Mouse (Mus musculus): Measurements from ENCODE around the gene Ror1. TPM values are rescaled to one million over a fixed set of nuclear protein-coding genes. Genes with fewer than 3 reads are reported as not detected.

Gene Ror1
- total RNA-seq, 2 experiments from 2014 or later: 6.1 to 7.0 TPM

GRCm38 (mm10) chr4:100351797-100352290 is 256.3 kb downstream of the Ror1 start:
- no peak overlapping the region for H3K4me3 ChIP-seq
- no peak overlapping the region for H3K27ac ChIP-seq
- no peak for TF ChIP-seq CTCF (conservative IDR thresholded peaks at IDR 0.05)
- no peak for DNase-seq (ENCODE audit: low spot score in 2 of 2)

DNA sequence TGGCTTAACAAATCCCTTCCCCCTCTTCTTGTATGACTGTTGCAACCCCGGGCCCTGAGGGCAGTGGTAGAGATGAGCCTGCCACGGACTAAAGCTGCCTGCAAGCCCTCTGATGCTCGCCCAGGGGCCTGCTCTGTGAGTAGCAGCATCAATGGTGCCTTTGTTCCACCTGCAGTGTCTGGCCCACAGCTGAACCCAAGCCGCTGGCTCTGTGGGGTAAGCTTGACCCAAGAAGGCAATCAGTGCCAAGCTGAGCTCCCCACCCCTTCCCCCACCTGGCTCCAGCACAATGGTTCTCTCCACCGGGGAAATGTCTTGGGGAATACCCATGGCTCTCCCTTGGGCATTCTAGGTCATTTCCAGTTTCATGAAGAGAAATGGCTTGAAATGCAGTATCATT is 260.0 kb downstream of the Ror1 start:
- TF ChIP-seq CTCF (conservative IDR thresholded peaks at IDR 0.05): no peak
- no peak overlapping the region for H3K27ac ChIP-seq
- no peak overlapping the region for H3K4me3 ChIP-seq
- DNase-seq (ENCODE audit: low spot score in 2 of 2): no peak

- peak; percentile 39 for TF ChIP-seq CTCF (conservative IDR thresholded peaks at IDR 0.05)
- no peak overlapping the region for H3K4me3 ChIP-seq
- DNase-seq (ENCODE audit: low spot score in 2 of 2): no peak
- H3K27ac ChIP-seq: 0 out of 2 replicates have a peak overlapping the region, but pooled peaks have one; percentile 16
These were observed 262.4 kb downstream of the Ror1 start for GRCm38 (mm10) chr4:100357881-100358589.

DNA sequence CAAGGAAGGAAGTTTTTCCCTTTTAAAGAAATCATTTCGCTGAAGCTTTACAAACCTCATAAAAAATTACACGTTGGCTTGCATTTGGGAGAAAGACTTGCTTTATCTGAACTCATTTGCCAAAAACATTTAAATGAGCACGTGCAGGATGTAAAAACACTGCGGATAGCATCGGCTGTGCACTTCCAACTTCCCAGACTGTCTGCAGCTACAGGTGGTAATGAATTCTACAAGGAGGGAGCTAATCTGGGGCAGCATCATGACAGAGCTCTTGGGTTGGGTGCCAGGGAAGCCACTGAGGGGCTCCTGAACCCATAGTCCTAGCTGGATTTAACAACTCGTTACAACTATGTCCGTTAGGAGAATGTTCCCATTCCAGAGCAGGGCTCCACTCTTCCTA is 268.1 kb downstream of the Ror1 start:
- no peak overlapping the region for H3K27ac ChIP-seq
- DNase-seq (ENCODE audit: low spot score in 2 of 2): no peak
- no peak for TF ChIP-seq CTCF (conservative IDR thresholded peaks at IDR 0.05)
- H3K4me3 ChIP-seq: no peak overlapping the region

GRCm38 (mm10) chr4:100368691-100369090 is 273.1 kb downstream of the Ror1 start:
- TF ChIP-seq CTCF (conservative IDR thresholded peaks at IDR 0.05): no peak
- no peak overlapping the region for H3K4me3 ChIP-seq
- no peak overlapping the region for H3K27ac ChIP-seq
- no peak for DNase-seq (ENCODE audit: low spot score in 2 of 2)

DNA sequence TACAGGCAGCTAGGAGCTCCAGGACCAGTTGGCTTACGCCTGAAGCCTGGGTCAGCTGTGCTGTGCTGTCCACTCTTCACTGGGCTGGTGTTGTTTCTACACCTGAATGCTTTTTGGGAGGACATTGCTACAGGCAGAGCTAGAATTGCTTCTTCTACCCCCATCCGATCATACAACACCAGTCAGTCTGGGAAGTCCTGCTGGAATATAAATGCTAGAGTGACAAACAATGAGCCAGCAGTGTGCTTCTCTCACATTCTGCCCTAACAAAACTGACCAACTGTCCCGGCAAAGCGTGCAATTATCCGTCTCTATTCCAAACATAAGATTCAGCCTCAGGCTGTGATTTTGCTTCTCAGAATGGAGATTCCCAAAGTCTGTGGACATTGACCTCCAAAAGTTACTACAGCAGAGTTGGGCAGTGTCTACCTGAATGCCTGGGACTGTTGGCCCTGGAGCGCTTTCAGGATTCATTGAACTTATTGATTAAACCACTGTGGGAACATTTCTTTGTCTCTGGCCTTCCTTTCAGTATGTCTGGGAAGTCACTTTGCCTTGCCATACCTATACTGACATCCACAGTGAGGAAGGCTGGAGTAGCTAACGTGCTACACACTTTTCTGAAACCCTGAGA is 274.1 kb downstream of the Ror1 start:
- no peak overlapping the region for H3K4me3 ChIP-seq
- TF ChIP-seq CTCF (conservative IDR thresholded peaks at IDR 0.05): no peak

GRCm38 (mm10) chr4:100372806-100373205 is 277.2 kb downstream of the Ror1 start:
- DNase-seq (ENCODE audit: low spot score in 2 of 2): no peak
- no peak overlapping the region for H3K27ac ChIP-seq

More for the DNA sequence above, 274.1 kb downstream of the Ror1 start:
- DNase-seq (ENCODE audit: low spot score in 2 of 2): no peak
- H3K27ac ChIP-seq: no peak overlapping the region

GRCm38 (mm10) chr4:100373780-100374179 is 278.2 kb downstream of the Ror1 start:
- DNase-seq (ENCODE audit: low spot score in 2 of 2): no peak
- no peak for TF ChIP-seq CTCF (conservative IDR thresholded peaks at IDR 0.05)
- Histone ChIP-seq H3K4me3 (no peak overlapping the region), H3K27ac (no peak overlapping the region)

More at GRCm38 (mm10) chr4:100372806-100373205, 277.2 kb downstream of the Ror1 start:
- no peak overlapping the region; the same call in 1 of the 2 replicates for H3K4me3 ChIP-seq
- no peak for TF ChIP-seq CTCF (conservative IDR thresholded peaks at IDR 0.05)

- TF ChIP-seq CTCF (conservative IDR thresholded peaks at IDR 0.05): no peak
- no peak for DNase-seq (ENCODE audit: low spot score in 2 of 2)
- no peak overlapping the region for H3K27ac ChIP-seq
- H3K4me3 ChIP-seq: no peak overlapping the region
These were observed 279.7 kb downstream of the Ror1 start for GRCm38 (mm10) chr4:100375286-100375685.

- no peak for TF ChIP-seq CTCF (conservative IDR thresholded peaks at IDR 0.05)
- DNase-seq (ENCODE audit: low spot score in 2 of 2): no peak
- H3K27ac ChIP-seq: no peak overlapping the region
- no peak overlapping the region for H3K4me3 ChIP-seq
These were observed 280.6 kb downstream of the Ror1 start for GRCm38 (mm10) chr4:100376163-100376562.

GRCm38 (mm10) chr4:100377231-100377630 is 281.6 kb downstream of the Ror1 start:
- no peak for DNase-seq (ENCODE audit: low spot score in 2 of 2)
- no peak overlapping the region for H3K4me3 ChIP-seq
- TF ChIP-seq CTCF (conservative IDR thresholded peaks at IDR 0.05): no peak
- H3K27ac ChIP-seq: no peak overlapping the region

DNA sequence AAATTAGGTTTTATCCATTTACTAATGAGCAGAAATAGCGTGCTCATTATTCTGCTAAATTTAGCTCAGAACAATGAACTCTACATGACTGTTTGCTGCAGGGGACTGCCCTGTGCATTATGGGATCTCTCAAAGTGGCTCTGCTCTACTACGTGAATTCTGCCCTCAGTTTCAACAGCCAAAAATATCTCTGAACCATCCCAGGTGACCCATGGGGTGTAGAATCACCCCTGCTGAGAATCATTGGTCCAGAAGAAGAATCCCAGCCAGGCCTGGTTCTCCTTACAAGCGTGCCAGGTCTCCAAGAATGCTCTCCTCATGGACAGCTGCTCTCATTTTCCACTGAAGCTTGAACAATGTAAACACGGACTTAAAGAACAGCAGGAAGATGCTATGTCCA is 282.4 kb downstream of the Ror1 start:
- no peak overlapping the region for H3K4me3 ChIP-seq
- no peak overlapping the region for H3K27ac ChIP-seq
- no peak for TF ChIP-seq CTCF (conservative IDR thresholded peaks at IDR 0.05)
- no peak for DNase-seq (ENCODE audit: low spot score in 2 of 2)

GRCm38 (mm10) chr4:100381760-100382159 is 286.2 kb downstream of the Ror1 start:
- DNase-seq (ENCODE audit: low spot score in 2 of 2): no peak
- no peak overlapping the region for H3K27ac ChIP-seq
- TF ChIP-seq CTCF (conservative IDR thresholded peaks at IDR 0.05): no peak
- H3K4me3 ChIP-seq: no peak overlapping the region

Measured in layer of hippocampus, adult 2 months (tissue).